ENCODE assay signal across 10 mouse cellular contexts in the genomic region with DNA sequence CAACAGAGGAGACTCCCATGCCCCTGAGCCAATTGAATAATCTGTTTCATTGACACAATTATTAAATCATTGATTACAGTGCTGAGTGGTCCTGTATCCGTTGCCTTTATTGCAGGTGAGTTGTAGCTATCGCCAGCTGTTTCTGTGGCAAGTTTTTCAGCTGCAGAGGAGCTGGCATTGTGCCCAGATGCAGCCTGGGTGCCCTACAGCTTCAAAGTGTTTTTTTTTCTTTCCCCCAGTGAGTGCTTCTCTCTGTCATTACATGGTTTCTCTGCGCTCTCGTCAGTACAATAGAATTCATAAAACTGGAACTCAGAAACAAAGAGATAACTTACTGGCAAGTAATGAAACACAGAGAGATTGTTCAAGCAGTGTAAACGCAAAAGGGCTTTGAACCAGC.
DNase-seq lines count a peak whose midpoint lies in the region; ATAC-seq lines count a peak whose summit lies in the region.
"Had no signal": no experiment of that assay in that cellular context is flagged by ENCODE, and none has a peak within 500 bp of the region (broad histone marks: within the 10 kb centered on the region; RNA-seq: fewer than 3 reads in every experiment).

No protein-coding gene starts in this region.

- 27% methylated on average over 5 of the region's 5 CpGs for WGBS in midbrain, embryonic 15.5 days
- WGBS in midbrain, embryonic 13.5 days, result 38% methylated on average over 5 of the region's 5 CpGs
- 15% methylated on average over 5 of the region's 5 CpGs for WGBS in neural tube, embryonic 15.5 days

- no peak overlapping the region for H3K4me2 ChIP-seq in midbrain, embryonic 15.5 days
- no peak overlapping the region for H3K4me2 ChIP-seq in midbrain, embryonic 13.5 days (replicated peaks)
- H3K4me2 ChIP-seq in neural tube, embryonic 15.5 days, result peak overlapping the region; percentile 25; the same call in 1 of the 2 replicates
- H3K4me2 ChIP-seq: kidney, embryonic 15.5 days had no signal

- intact Hi-C loops in heart, postnatal 36 days (cut with DNase I), result no loop called here

- DNase-seq in heart, postnatal 4 days, result peak; percentile 28
- no peak for DNase-seq in heart, postnatal 36 days
- peak; percentile 52 for DNase-seq in adrenal gland, postnatal 25 days
- DNase-seq in urinary bladder, postnatal 4 days (ENCODE audit: low spot score in 2 of 2), result no peak
- DNase-seq: lung, postnatal 10 days; thymus, postnatal 36 days had no signal

- H3K36me3 ChIP-seq in midbrain, embryonic 15.5 days (replicated peaks), result no peaks in the 10 kb centered on the region
- no peaks in the 10 kb centered on the region for H3K36me3 ChIP-seq in midbrain, embryonic 13.5 days
- no peaks in the 10 kb centered on the region for H3K36me3 ChIP-seq in neural tube, embryonic 15.5 days
- H3K36me3 ChIP-seq: kidney, embryonic 15.5 days had no signal

- H3K27ac ChIP-seq in midbrain, embryonic 15.5 days, result no peak overlapping the region
- no peak overlapping the region for H3K27ac ChIP-seq in midbrain, embryonic 13.5 days
- H3K27ac ChIP-seq in neural tube, embryonic 15.5 days (replicated peaks), result no peak overlapping the region
- H3K27ac ChIP-seq: kidney, embryonic 15.5 days had no signal

- no peak overlapping the region for H3K9ac ChIP-seq in midbrain, embryonic 15.5 days
- H3K9ac ChIP-seq in midbrain, embryonic 13.5 days (replicated peaks), result no peak overlapping the region
- no peak overlapping the region for H3K9ac ChIP-seq in neural tube, embryonic 15.5 days (replicated peaks)
- H3K9ac ChIP-seq: kidney, embryonic 15.5 days had no signal

- H3K4me3 ChIP-seq in midbrain, embryonic 15.5 days, result no peak overlapping the region
- no peak overlapping the region for H3K4me3 ChIP-seq in midbrain, embryonic 13.5 days (replicated peaks)
- H3K4me3 ChIP-seq in neural tube, embryonic 15.5 days (replicated peaks), result no peak overlapping the region
- H3K4me3 ChIP-seq: kidney, embryonic 15.5 days had no signal

- H3K4me1 ChIP-seq in midbrain, embryonic 15.5 days, result peaks cover 23% of the 10 kb centered on the region
- peaks cover 24% of the 10 kb centered on the region for H3K4me1 ChIP-seq in midbrain, embryonic 13.5 days (replicated peaks)
- peaks cover 8% of the 10 kb centered on the region for H3K4me1 ChIP-seq in neural tube, embryonic 15.5 days
- H3K4me1 ChIP-seq: kidney, embryonic 15.5 days had no signal

- H3K27me3 ChIP-seq in midbrain, embryonic 15.5 days (replicated peaks), result no peaks in the 10 kb centered on the region
- H3K27me3 ChIP-seq in midbrain, embryonic 13.5 days, result no peaks in the 10 kb centered on the region
- H3K27me3 ChIP-seq in neural tube, embryonic 15.5 days (replicated peaks), result no peaks in the 10 kb centered on the region
- H3K27me3 ChIP-seq: kidney, embryonic 15.5 days had no signal

- no peaks in the 10 kb centered on the region for H3K9me3 ChIP-seq in midbrain, embryonic 15.5 days
- H3K9me3 ChIP-seq in midbrain, embryonic 13.5 days, result no peaks in the 10 kb centered on the region
- H3K9me3 ChIP-seq in neural tube, embryonic 15.5 days (replicated peaks), result no peaks in the 10 kb centered on the region
- H3K9me3 ChIP-seq: kidney, embryonic 15.5 days had no signal

- ATAC-seq in midbrain, embryonic 15.5 days (replicated peaks), result peak; percentile 40; the same call in 1 of the 2 replicates
- no peak for ATAC-seq in midbrain, embryonic 13.5 days
- peak; percentile 47; the same call in 1 of the 2 replicates for ATAC-seq in neural tube, embryonic 15.5 days (ENCODE audit: low FRiP score)

Comparison
In these comparisons a context has a peak if more than half of its experiments do, and no peak if none do; other contexts are left out.
1. DNase-seq: peak in heart, postnatal 4 days (single experiment) and adrenal gland, postnatal 25 days (single experiment); none in heart, postnatal 36 days (0 of 2) and urinary bladder, postnatal 4 days (0 of 2).